Mouse (Mus musculus) liver, postnatal 0 days (tissue): Measurements from ENCODE around the gene Tigit. TPM values are rescaled to one million over a fixed set of nuclear protein-coding genes. Genes with fewer than 3 reads are reported as not detected.

Experiments used
- ATAC-seq: fragments of 200-750 bp; cut with Nextera tagmentation; 2 replicates; pipeline ENCODE4 v1.8.0; 2017; ENCODE audit warnings: mild to moderate bottlenecking, moderate library complexity
- DNase-seq: peaks from one replicate; pipeline ENCODE4 v3.0.0-alpha.2; 2016
- H3K27ac ChIP-seq: fragments of 300-500 bp; sonication (generic); 2 replicates; pipeline ENCODE4 v1.5.1; 2014; ENCODE audit warnings: antibody characterized with exemption, moderate library complexity, mild to moderate bottlenecking, low read depth
- H3K27me3 ChIP-seq: fragments of 300-500 bp; sonication (generic); 2 replicates; pipeline ENCODE4 v1.6.1; 2014; ENCODE audit warnings: low read length, control low read depth, mixed read lengths; ENCODE audit not compliant: insufficient read depth
- H3K36me3 ChIP-seq: fragments of 300-500 bp; sonication (generic); replicated peaks from 2 replicates; pipeline ENCODE4 v1.6.1; 2014; ENCODE audit warnings: mild to moderate bottlenecking, control low read depth, low read length, moderate library complexity, mixed read lengths; ENCODE audit not compliant: insufficient read depth
- H3K4me1 ChIP-seq: fragments of 300-500 bp; sonication (generic); 2 replicates; pipeline ENCODE4 v1.6.1; 2014; ENCODE audit warnings: antibody characterized with exemption, mild to moderate bottlenecking, control low read depth; ENCODE audit not compliant: insufficient read depth
- H3K4me2 ChIP-seq: fragments of 300-500 bp; sonication (generic); 2 replicates; pipeline ENCODE4 v1.6.1; 2014; ENCODE audit warnings: low read depth, mild to moderate bottlenecking, low read length, moderate library complexity, mixed read lengths
- H3K4me3 ChIP-seq: fragments of 300-500 bp; sonication (generic); 2 replicates; pipeline ENCODE4 v1.5.1; 2014; ENCODE audit warnings: low read depth, low read length
- H3K9ac ChIP-seq: fragments of 300-500 bp; sonication (generic); replicated peaks from 2 replicates; pipeline ENCODE4 v1.6.1; 2014; ENCODE audit warnings: mild to moderate bottlenecking, moderate library complexity
- H3K9me3 ChIP-seq: fragments of 300-500 bp; sonication (generic); 2 replicates; pipeline ENCODE4 v1.6.1; 2016; ENCODE audit warnings: mild to moderate bottlenecking, control low read depth, low read length, mixed read lengths
- CTCF ChIP-seq: sonication (generic); IDR thresholded peaks from 2 replicates; pipeline ENCODE4 v1.5.1; 2016; ENCODE audit warnings: antibody characterized with exemption, low read depth
- EP300 ChIP-seq: IDR thresholded peaks from 2 replicates; pipeline ENCODE4 v1.6.1; 2016; ENCODE audit warnings: antibody characterized with exemption, low read depth, mild to moderate bottlenecking
- WGBS: fragments of 180-500 bp; shearing (Covaris S2); extraction: QIAGEN DNeasy Blood & Tissue Kit; methylation state at CpG from one replicate; pipeline ENCODE4 v1.1.7; 2014; ENCODE audit not compliant: insufficient replicate concordance; 5-methylcytosine and 5-hydroxymethylcytosine counted together
- polyA plus RNA-seq: library from polyadenylated mRNA; unstranded; fragments of >200 nt; fragmentation: Nextera tagmentation; extraction: Ambion mirVana; gene quantifications from 2 replicates; pipeline ENCODE4 v1.2.1, GENCODE M21; 2015

The Tigit gene
- 0.12 TPM in 1 of 2 replicates, not detected in the other for polyA plus RNA-seq

- ATAC-seq (no peak), DNase-seq (no peak)
- Histone ChIP-seq H3K4me2 (no peak within 1 kb of the TSS), H3K36me3 (no peaks in the 10 kb centered on the region), H3K4me1 (no peaks in the 10 kb centered on the region), H3K9ac (no peak within 1 kb of the TSS), H3K27me3 (no peaks in the 10 kb centered on the region), H3K27ac (no peak within 1 kb of the TSS), H3K9me3 (no peaks in the 10 kb centered on the region), H3K4me3 (no peak within 1 kb of the TSS)
- 55% methylated on average over 7 of the region's 7 CpGs for WGBS
- TF ChIP-seq CTCF = no peak
These were observed at the start of gene Tigit for GRCm38 (mm10) chr16:43663978-43664579. Tigit (minus strand) TSS chr16:43664146.

DNA sequence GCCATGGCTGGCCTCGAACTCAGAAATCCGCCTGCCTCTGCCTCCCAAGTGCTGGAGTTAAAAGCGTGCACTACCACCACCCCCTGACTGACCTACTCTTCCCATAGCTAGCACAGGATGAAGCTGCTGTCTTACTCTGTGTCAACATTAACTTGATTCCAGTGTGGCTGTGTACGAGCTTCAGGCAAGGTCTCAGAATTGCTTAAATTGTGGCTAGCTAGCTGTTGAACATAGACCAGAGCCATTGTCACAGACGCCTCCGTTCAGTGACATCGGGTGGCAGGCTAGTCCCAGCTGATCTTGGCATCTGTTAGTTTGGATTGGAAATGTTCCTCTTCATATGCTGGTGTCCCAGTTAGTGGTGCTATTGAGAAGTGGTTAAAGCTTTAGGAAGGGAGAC, 47.4 kb upstream of the Tigit start:
- no peak overlapping the region for H3K4me3 ChIP-seq
- H3K9me3 ChIP-seq = no peaks in the 10 kb centered on the region
- ATAC-seq (no peak), DNase-seq (no peak)
- H3K27ac ChIP-seq = no peak overlapping the region
- H3K27me3 ChIP-seq = no peaks in the 10 kb centered on the region
- H3K36me3 ChIP-seq = no peaks in the 10 kb centered on the region
- no peak overlapping the region for H3K4me2 ChIP-seq
- no peak overlapping the region for H3K9ac ChIP-seq
- 79% methylated on average over 7 of the region's 7 CpGs for WGBS
- TF ChIP-seq EP300 (no peak), CTCF (no peak)
- H3K4me1 ChIP-seq = no peaks in the 10 kb centered on the region

GRCm38 (mm10) chr16:43710651-43711050, 46.7 kb upstream of the Tigit start:
- no peak for ATAC-seq
- Histone ChIP-seq H3K4me2 (no peak overlapping the region), H3K4me1 (no peaks in the 10 kb centered on the region), H3K27ac (no peak overlapping the region), H3K27me3 (no peaks in the 10 kb centered on the region), H3K36me3 (no peaks in the 10 kb centered on the region), H3K9ac (no peak overlapping the region), H3K4me3 (no peak overlapping the region), H3K9me3 (no peaks in the 10 kb centered on the region)
- DNase-seq = no peak
- TF ChIP-seq CTCF (no peak), EP300 (no peak)
- 73% methylated on average over 11 of the region's 11 CpGs for WGBS

DNA sequence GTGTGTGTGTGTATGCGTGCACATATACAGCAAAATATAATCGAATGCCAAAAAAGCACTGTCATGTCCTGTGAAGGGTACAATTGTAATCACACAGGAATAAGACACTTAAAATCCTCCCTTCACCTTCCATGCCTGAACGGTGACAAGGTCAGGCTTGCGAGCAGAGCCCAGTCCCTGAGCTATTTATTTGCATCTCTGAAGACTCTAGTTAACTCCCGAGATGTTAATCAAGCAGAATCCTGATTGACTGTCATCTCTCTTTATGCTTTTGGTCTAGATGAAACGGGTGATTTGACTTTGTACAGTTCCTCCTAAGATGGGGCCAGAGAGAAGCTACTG, 46.2 kb upstream of the Tigit start:
- TF ChIP-seq EP300 = no peak
- no peak for TF ChIP-seq CTCF
- Histone ChIP-seq H3K4me1 (no peaks in the 10 kb centered on the region), H3K27ac (no peak overlapping the region), H3K4me2 (peak overlapping the region; percentile 47), H3K9me3 (no peaks in the 10 kb centered on the region), H3K36me3 (no peaks in the 10 kb centered on the region), H3K27me3 (no peaks in the 10 kb centered on the region), H3K9ac (no peak overlapping the region), H3K4me3 (no peak overlapping the region)
- ATAC-seq = no peak
- WGBS = 55% methylated on average over 6 of the region's 6 CpGs
- DNase-seq = no peak

DNA sequence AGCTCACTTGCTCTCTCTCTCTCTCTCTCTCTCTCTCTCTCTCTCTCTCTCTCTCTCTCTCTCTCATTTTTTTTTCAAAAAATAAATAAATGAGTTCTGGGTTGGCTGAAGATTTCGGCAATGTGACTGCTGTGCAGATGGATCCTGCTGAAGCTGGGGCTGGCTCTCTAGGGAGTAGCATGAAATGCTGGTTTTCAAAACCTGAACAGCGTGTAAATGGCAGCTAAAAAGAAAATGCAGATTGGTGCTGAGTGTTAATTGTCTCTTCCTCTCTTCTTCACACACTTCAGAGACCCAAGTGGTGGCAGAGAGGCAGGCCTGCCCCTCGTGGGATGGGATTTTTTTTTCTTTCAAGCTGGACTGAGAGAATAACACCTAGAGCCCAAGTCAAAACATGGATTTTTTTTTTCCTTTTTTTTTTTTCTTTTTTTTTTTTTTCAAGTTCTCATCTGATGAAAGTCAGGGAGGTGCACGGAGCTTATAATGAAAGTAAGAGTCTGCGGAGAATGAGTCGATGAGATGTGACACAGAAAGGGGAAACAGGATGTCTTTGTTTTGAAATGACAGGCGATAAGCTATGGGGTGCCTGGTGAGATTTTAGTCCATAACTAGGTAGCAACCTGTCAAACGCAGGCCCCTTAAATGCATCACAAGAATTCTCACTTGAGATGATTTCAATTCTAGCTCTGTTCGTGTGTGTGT, 45.6 kb upstream of the Tigit start:
- Histone ChIP-seq H3K9ac (no peak overlapping the region), H3K27ac (no peak overlapping the region), H3K9me3 (no peaks in the 10 kb centered on the region), H3K4me3 (peak overlapping the region; percentile 26; the same call in 1 of the 2 replicates), H3K4me1 (no peaks in the 10 kb centered on the region), H3K36me3 (no peaks in the 10 kb centered on the region), H3K4me2 (peak overlapping the region; percentile 47), H3K27me3 (no peaks in the 10 kb centered on the region)
- ATAC-seq = no peak
- WGBS = 34% methylated on average over 9 of the region's 9 CpGs
- TF ChIP-seq CTCF = no peak
- TF ChIP-seq EP300 = no peak
- no peak for DNase-seq

DNA sequence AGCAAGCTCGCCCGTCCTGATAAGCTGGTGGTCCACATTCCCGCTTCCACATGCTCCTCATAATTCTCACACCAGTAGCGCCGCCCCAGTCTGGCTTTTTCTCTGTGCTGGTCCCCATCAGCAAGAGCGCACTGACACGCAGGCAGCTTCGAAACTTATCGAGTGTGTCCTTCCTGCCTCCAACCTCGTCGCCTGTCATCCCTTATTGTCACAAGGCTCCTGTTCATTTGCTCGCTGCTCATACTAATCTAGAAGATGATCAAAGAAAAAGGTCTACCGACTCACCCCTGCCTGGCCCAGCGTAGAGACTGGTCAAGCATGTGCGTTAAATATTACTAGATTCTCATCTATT, 45.1 kb upstream of the Tigit start:
- H3K27me3 ChIP-seq = no peaks in the 10 kb centered on the region
- H3K4me1 ChIP-seq = no peaks in the 10 kb centered on the region
- ATAC-seq = no peak
- no peak for DNase-seq
- 66% methylated on average over 15 of the region's 15 CpGs for WGBS
- TF ChIP-seq CTCF = no peak
- TF ChIP-seq EP300 = no peak
- no peak overlapping the region for H3K27ac ChIP-seq
- H3K36me3 ChIP-seq = no peaks in the 10 kb centered on the region
- no peak overlapping the region for H3K4me3 ChIP-seq
- H3K9ac ChIP-seq = no peak overlapping the region
- no peaks in the 10 kb centered on the region for H3K9me3 ChIP-seq
- H3K4me2 ChIP-seq = peak overlapping the region; percentile 47; the same call in 1 of the 2 replicates
